Mouse (Mus musculus) hematopoietic stem cell, adult 5-6 weeks (primary cell): ENCODE measurements around the gene Btg2. TPM values are rescaled to one million over a fixed set of nuclear protein-coding genes. Genes with fewer than 3 reads are reported as not detected.

ENCODE experiments used
- ATAC-seq, 2 experiments: fragments of 125-278 bp in 1 of 2; replicated peaks in 1 of 2; 2 replicates each; pipeline ENCODE4 v1.8.0; 2016 to 2017; ENCODE audit warnings: inconsistent platforms in 2 of 2, mild to moderate bottlenecking in 2 of 2, moderate number of reproducible peaks in 2 of 2, low read depth in 1 of 2, moderate TSS enrichment in 1 of 2; ENCODE audit not compliant: low FRiP score in 2 of 2, poor library complexity in 2 of 2, severe bottlenecking in 2 of 2, insufficient read depth in 1 of 2, low TSS enrichment in 1 of 2
- total RNA-seq: library from RNA; stranded (forward); fragments of 172-1452, 232-1000 nt; gene quantifications from 2 replicates; pipeline ENCODE4 v1.2.3, GENCODE M21; 2017

The Btg2 gene
- 141 and 174 TPM in 2 replicates for total RNA-seq

DNA sequence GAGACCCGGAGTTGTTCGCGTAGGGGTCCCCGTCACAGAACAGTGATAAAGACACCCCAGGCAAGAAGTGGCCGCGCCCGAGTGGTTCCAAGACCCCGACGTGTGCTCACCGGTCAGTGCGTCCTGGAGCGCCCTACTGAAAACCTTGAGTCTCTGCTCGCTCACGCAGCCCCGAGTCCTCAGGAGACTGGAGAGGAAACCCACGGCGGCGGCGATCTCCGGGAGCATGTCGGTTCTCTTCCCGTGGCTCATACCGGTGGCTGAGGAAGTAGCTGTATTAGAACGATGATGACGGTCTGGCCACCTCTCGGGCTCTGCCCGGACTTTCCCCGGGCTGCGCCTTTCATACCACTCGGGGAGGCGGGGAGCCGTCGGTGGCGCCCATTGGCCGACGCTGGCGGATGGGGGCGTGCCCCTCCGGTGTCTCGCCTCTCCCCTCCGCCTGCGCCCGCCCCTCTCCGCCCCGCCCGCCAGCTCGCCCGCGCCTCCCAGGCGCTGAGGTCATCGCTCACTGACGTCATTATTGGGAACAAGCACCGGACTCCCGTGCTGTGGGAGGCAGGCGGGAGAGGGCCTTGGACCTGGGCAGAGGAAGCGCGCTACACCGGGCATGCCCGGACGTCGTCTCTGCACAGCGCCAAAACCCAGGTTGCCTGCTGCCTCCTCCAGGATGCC, at the start of gene Btg2:
Gene Btg2, minus strand, starts transcription at position 319 of the 675 bp plus-strand sequence.
- peak; percentile 69 to 72 for ATAC-seq

DNA sequence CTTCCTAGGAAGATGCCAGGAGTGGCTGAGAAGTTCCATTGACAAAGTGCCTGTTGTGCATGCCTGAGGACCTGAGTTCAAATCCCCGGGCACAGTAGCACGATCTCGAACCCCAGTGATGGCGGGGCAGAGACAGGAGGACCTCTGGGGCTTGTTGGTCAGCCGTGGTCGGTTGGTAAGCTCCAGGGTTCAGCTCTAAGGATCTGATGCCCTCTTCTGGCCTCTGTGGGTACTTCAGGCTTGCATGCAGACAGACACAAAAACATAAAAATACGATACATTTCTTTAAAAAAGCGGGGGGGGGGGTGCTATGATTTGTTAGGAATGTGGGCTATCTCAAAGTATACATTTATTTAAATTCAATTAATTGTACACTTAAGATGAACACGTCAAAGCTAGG, 43.3 kb upstream of the Btg2 start:
- ATAC-seq: peak; percentile 46 to 51; a peak in 1 of 4 replicates

DNA sequence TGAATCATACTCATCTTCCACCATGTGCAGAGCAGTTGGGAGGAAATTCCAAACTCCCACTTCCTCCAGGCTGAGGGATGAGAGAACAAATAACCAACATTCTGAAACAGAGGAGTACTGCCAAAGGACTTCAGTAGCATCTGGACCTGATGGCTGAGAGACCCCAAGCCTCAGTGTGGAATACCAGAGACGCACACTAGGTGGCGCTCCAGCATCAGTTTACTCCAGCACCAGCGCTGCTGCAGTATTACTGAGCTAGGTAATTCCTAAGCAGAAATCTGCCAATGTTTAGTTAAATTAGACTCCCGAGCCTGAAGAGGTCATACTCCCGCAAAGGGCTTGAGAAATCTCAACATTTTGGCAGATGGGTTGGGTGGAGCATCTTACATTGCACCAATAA, 41.3 kb upstream of the Btg2 start:
- ATAC-seq: peak; percentile 80 to 81

DNA sequence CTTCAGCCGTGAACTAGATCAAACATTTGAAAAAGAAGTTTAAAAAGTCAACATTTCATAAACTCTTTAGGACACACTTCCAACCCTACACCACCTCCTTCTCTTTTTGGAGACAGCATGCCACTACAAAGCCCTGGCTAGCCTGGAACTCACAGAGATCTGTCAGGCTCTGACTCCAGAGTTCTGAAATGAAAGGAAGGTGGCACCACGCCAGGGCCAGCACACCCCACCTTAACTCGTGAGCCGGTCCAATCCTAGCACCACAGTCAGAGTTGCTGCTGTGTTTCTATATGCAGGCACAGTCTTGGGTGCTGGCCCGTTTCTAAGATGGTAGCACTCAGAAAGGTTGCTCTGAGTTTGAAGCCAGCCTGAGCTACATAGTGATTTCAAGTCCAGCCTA, 38.2 kb upstream of the Btg2 start:
- ATAC-seq: no peak

DNA sequence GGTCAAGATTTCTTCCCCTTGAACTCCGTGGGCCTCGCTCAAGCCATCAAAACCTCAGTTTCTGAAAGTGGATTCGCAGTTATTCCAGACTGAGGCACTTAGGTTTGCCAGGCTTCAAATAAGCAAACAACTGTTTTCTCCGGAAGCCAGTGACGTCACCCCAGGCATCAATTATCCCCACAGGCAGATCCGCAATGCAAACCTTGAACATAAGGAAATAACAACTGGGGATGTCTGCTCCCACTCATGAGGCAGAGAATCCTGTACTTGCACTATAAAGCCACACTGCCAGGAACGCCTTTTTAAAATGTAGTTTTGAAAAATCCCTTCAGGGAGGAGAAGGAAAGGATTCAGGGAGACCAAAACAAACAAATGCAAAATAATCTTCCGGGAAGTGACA, 36.5 kb upstream of the Btg2 start:
- ATAC-seq: no peak

GRCm38 (mm10) chr1:134114730-134115129, 35.8 kb upstream of the Btg2 start:
- ATAC-seq: no peak

- ATAC-seq: no peak
Measured at GRCm38 (mm10) chr1:134114018-134114417, 35.1 kb upstream of the Btg2 start.

DNA sequence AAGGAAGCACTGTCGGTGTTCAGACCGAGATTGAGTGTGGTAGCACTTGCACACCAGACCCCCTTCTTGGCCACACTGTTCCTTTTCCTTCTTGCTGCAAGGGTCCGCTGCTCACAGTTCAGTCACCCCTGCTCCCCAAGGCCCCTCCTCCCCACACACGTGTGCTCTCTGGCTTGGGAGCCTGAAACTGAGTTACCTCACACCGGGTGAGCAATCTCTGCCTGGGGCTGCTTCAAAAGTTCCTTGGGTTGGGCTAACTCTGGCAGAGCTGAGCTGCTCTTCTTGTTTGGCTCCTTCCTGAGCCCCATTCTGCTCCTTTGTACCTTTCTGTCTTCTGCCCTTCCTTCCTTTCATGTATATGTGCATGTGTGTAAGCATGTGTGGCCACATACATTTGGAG, 34.6 kb upstream of the Btg2 start:
- no peak for ATAC-seq

DNA sequence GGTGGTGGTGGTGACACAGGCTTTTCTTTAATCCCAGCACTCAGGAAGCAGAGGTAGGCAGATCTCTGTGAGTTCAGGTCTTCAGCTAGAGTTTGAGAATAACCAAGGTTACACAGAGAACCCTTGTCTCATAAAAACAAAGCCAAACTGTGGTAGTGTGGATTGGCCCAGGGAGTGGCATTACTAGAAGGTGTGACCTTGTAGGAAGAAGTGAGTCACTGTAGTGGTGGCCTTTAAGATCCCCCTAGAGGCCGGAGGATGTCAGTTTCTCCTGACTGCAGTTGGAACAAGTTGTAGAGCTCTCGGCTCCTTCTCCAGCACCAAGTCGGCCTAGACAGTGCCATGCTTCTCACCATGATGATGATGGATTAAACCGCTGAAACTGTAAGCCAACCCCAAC, 32.1 kb upstream of the Btg2 start, which contains the start of gene Chit1:
Gene Chit1, plus strand, starts transcription at position 264 of the 400 bp plus-strand sequence.
- 0 out of 4 replicates have a peak, but pooled peaks of 1 of the 2 experiments have one; percentile 14 for ATAC-seq

DNA sequence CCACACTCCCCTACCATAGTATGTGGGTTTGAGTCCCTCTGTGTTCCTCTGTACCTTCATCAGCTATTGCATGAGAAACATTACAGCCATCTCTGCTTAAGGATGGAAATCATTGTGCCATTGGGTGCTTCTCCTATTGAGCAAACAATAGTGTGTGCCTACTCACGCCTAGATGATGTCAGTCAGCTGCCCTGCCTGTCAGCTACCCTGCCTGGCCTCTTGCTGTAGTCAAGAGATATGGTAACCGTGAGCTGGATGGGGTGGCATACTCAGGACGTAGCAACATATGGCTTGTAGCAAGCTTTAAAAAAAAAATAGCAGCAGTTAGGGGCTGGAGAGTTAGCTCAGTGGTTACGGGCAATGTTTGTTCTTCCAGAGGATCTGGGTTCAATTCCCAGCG, 31.5 kb upstream of the Btg2 start:
- no peak for ATAC-seq

- ATAC-seq: no peak
Measured at GRCm38 (mm10) chr1:134110015-134110414, 31.1 kb upstream of the Btg2 start.

DNA sequence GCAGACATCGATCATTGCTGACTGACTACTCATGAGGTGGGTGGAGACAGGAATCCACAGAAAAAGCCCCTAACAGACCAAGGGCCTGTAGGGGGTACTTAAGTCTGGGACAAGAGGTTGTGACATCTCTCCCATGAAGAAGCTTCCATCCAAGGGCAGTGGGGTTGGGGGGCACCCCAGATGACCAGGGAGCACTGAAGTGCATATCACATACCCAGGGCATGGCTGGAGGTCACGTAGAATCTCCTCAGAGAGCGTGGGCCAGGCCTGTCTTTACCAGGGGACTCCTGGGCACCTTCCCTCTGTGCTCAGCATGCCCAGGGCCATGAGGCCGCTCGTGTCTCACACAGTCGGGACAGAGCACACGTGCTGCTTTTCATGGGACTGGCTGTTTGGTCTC, 28.9 kb upstream of the Btg2 start:
- ATAC-seq: no peak

GRCm38 (mm10) chr1:134106719-134107118, 27.8 kb upstream of the Btg2 start:
- peak in 1 of 2 experiments; percentile 56; a peak in 1 of 4 replicates for ATAC-seq

DNA sequence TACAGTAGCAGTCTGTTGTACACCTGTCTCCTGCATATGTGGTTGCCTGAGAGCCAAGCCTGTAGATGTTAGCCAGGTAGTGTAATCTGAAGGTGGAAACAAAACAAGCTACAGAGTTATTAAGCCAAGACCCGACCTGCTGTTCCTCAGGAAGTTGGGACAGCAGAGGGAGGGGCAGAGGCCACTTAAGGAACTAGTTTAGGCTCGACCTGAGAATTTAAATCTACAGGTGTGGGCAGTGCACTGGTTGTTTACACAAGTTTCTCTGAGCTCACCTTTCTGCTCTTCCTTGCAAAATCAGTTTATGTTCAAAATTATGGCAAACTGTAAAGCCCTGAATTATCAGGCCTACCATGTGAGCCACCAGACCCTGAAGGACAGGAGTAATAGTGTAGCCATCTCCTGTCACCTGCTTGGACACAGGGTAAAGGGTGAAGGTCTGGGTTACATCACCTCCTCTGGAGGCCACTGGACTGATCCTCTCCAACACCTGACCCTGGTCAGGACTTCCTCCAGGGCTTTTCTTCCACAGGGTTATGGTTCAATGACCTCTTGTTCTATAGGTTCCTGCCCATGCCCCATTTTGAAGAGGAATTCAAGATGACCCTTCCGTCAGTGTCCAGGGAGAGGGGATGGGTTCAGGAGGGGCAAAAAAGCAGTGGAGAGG, 27.0 kb upstream of the Btg2 start:
- ATAC-seq: no peak; a peak in 1 of 4 replicates

- peak; percentile 52 to 65; a peak in 3 of 4 replicates for ATAC-seq
Measured at GRCm38 (mm10) chr1:134105043-134105763, 26.3 kb upstream of the Btg2 start.

DNA sequence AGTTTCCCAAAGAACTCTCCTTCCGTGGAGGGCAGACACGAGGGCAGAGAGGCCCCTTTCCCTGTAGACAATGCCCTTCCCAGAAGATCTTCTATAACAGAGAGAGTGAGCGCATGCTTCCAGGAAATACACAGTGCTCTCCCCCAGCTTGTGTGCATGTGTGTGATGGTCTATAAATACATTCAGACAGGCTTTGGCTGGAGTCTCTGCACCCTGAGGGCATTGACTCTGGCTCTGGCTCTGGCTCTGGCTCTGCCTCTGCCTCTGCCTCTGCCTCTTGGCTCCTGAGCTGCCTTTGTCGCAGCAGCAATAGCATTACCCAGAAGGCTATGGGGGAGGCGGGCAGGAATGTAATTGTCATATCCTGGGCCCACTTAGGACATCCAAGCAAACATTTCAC, 24.9 kb upstream of the Btg2 start:
- ATAC-seq: no peak

DNA sequence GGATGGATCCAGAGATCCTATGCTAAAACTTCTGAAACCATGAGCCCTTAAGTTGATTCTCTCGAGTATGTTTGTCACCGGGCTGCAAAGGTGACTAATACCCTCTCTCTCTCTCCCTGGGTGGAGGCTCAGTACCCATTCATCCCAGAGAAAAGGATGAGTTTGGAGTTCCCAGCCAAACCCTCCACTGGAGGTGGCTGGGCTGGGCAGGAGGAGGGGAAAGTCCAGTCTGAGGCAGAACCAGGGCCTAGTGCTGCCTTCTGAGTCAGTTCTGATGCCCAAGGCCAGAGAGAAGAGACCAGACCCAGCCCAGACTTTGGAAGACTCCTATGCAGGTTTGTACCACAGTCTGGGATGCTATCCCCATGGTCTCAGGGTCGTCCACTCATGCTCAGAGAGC, 22.7 kb upstream of the Btg2 start:
- no peak for ATAC-seq

DNA sequence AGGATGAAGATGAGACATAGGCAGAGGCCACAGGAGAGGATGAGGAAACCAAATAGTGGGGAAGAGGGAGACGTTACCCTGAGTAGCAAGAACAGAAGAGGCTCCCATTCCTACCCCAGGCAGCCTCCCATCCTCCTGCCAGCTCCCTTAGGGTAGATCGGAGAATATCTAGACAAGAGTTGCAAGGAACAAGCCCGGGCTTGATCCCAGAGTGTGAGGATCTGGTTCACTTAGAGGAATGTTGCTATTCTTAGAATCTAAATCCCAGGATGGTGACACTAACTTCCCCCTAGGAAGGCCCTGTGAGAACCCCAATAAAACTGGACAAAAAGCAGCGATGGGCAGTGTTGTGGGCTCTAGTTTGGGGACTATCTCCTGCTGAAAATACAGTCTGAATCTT, 22.0 kb upstream of the Btg2 start:
- ATAC-seq: no peak
